ENCODE assay signal across 8 mouse cellular contexts in genomic region chr11:5421506-5422251, GRCm38 (mm10). TPM values are rescaled to one million over a fixed set of nuclear protein-coding genes. Genes with fewer than 3 reads are reported as not detected.
DNase-seq lines count a peak whose midpoint lies in the region; ATAC-seq and TF ChIP-seq lines count a peak whose summit lies in the region.

No protein-coding gene starts in this region.

- 8% methylated on average over 4 of the region's 4 CpGs for WGBS in intestine, embryonic 14.5 days
- WGBS in intestine, postnatal 0 days: 15% methylated on average over 4 of the region's 4 CpGs
- WGBS in stomach, embryonic 16.5 days: 13% methylated on average over 4 of the region's 4 CpGs
- 66% methylated on average over 4 of the region's 4 CpGs for WGBS in midbrain, embryonic 14.5 days

- peaks cover 33% of the 10 kb centered on the region for H3K4me1 ChIP-seq in intestine, embryonic 14.5 days (replicated peaks; ENCODE audit: control insufficient read depth, insufficient read depth, low read length)
- no peaks in the 10 kb centered on the region for H3K4me1 ChIP-seq in intestine, postnatal 0 days (replicated peaks; ENCODE audit: control insufficient read depth, insufficient read depth, low read length)
- peaks cover 30% of the 10 kb centered on the region; the same call in 1 of the 2 replicates for H3K4me1 ChIP-seq in stomach, embryonic 16.5 days (ENCODE audit: control insufficient read depth, insufficient read depth, low read length)
- H3K4me1 ChIP-seq in midbrain, embryonic 14.5 days (ENCODE audit: control insufficient read depth, insufficient read depth, low read length): no peaks in the 10 kb centered on the region

- ATAC-seq in intestine, embryonic 14.5 days (replicated peaks; ENCODE audit: low FRiP score, low TSS enrichment, low read depth): 0 out of 2 replicates have a peak, but pooled peaks have one; percentile 47
- ATAC-seq in intestine, postnatal 0 days: no peak
- ATAC-seq in stomach, embryonic 16.5 days (ENCODE audit: insufficient read depth, low FRiP score): peak; percentile 73; the same call in 1 of the 2 replicates
- no peak for ATAC-seq in midbrain, embryonic 14.5 days (ENCODE audit: low FRiP score, low TSS enrichment)

- H3K4me2 ChIP-seq in intestine, embryonic 14.5 days (ENCODE audit: low read length): no peak overlapping the region
- no peak overlapping the region for H3K4me2 ChIP-seq in intestine, postnatal 0 days (replicated peaks; ENCODE audit: low read depth)
- H3K4me2 ChIP-seq in stomach, embryonic 16.5 days (ENCODE audit: low read depth, low read length): no peak overlapping the region
- no peak overlapping the region for H3K4me2 ChIP-seq in midbrain, embryonic 14.5 days (ENCODE audit: low read length)

- no peak for DNase-seq in intestine, embryonic 14.5 days (ENCODE audit: low spot score)
- peak; percentile 80 for DNase-seq in brain, embryonic 14.5 days (ENCODE audit: low read depth)
- peak; percentile 77 for DNase-seq in heart, adult 8-10 months (ENCODE audit: low spot score)
- DNase-seq in layer of hippocampus, adult 9-10 months (ENCODE audit: low spot score): peak; percentile 26
- no peak for DNase-seq in thymus, postnatal 10 days (ENCODE audit: low spot score in 2 of 2)
- no peak for DNase-seq in midbrain, embryonic 14.5 days

- no peaks in the 10 kb centered on the region for H3K9me3 ChIP-seq in intestine, embryonic 14.5 days (ENCODE audit: control insufficient read depth, low read length)
- H3K9me3 ChIP-seq in intestine, postnatal 0 days (ENCODE audit: control insufficient read depth): no peaks in the 10 kb centered on the region
- H3K9me3 ChIP-seq in stomach, embryonic 16.5 days (replicated peaks; ENCODE audit: control insufficient read depth, low read length): no peaks in the 10 kb centered on the region
- no peaks in the 10 kb centered on the region for H3K9me3 ChIP-seq in midbrain, embryonic 14.5 days (ENCODE audit: control insufficient read depth, low read length)

- peak overlapping the region; percentile 33; the same call in 1 of the 2 replicates for H3K27ac ChIP-seq in intestine, embryonic 14.5 days (ENCODE audit: low read depth)
- H3K27ac ChIP-seq in intestine, postnatal 0 days (ENCODE audit: low read depth, low read length): no peak overlapping the region
- peak overlapping the region; percentile 64 for H3K27ac ChIP-seq in stomach, embryonic 16.5 days (ENCODE audit: low read length)
- no peak overlapping the region for H3K27ac ChIP-seq in midbrain, embryonic 14.5 days (replicated peaks; ENCODE audit: low read depth, low read length)

- TF ChIP-seq POLR2A in brain, embryonic 14.5 days (IDR thresholded peaks at IDR 0.05; ENCODE audit: borderline replicate concordance, extremely low read depth, insufficient read depth, insufficient read length, poor library complexity, severe bottlenecking): no peak

- TF ChIP-seq CTCF in intestine, postnatal 0 days (IDR thresholded peaks at IDR 0.05; ENCODE audit: low read depth): no peak
- TF ChIP-seq CTCF in brain, embryonic 14.5 days (IDR thresholded peaks at IDR 0.05; ENCODE audit: borderline replicate concordance, extremely low read depth, insufficient read depth, insufficient read length): no peak

- H3K4me3 ChIP-seq in intestine, embryonic 14.5 days (ENCODE audit: low read depth, low read length): no peak overlapping the region
- no peak overlapping the region for H3K4me3 ChIP-seq in intestine, postnatal 0 days (ENCODE audit: low read depth, low read length)
- H3K4me3 ChIP-seq in stomach, embryonic 16.5 days (replicated peaks; ENCODE audit: low read length): no peak overlapping the region
- no peak overlapping the region for H3K4me3 ChIP-seq in midbrain, embryonic 14.5 days (replicated peaks; ENCODE audit: low read depth, low read length)

- H3K27me3 ChIP-seq in intestine, embryonic 14.5 days (replicated peaks; ENCODE audit: control insufficient read depth, insufficient read depth, low read length): no peaks in the 10 kb centered on the region
- no peaks in the 10 kb centered on the region for H3K27me3 ChIP-seq in intestine, postnatal 0 days (replicated peaks; ENCODE audit: control insufficient read depth, insufficient read depth, low read length)
- H3K27me3 ChIP-seq in stomach, embryonic 16.5 days (ENCODE audit: control insufficient read depth, insufficient read depth, low read length): no peaks in the 10 kb centered on the region
- no peaks in the 10 kb centered on the region for H3K27me3 ChIP-seq in midbrain, embryonic 14.5 days (ENCODE audit: control insufficient read depth, insufficient read depth, low read length)

- H3K9ac ChIP-seq in intestine, embryonic 14.5 days (ENCODE audit: low read length): no peak overlapping the region
- no peak overlapping the region for H3K9ac ChIP-seq in intestine, postnatal 0 days (ENCODE audit: low read depth, low read length)
- no peak overlapping the region for H3K9ac ChIP-seq in stomach, embryonic 16.5 days (ENCODE audit: low read length)
- no peak overlapping the region for H3K9ac ChIP-seq in midbrain, embryonic 14.5 days (replicated peaks; ENCODE audit: low read length)

- no peaks in the 10 kb centered on the region for H3K36me3 ChIP-seq in intestine, embryonic 14.5 days (ENCODE audit: control insufficient read depth, insufficient read depth, low read length)
- no peaks in the 10 kb centered on the region for H3K36me3 ChIP-seq in intestine, postnatal 0 days (ENCODE audit: control insufficient read depth, insufficient read depth)
- H3K36me3 ChIP-seq in stomach, embryonic 16.5 days (ENCODE audit: control insufficient read depth, insufficient read depth, low read length): no peaks in the 10 kb centered on the region
- H3K36me3 ChIP-seq in midbrain, embryonic 14.5 days (ENCODE audit: control insufficient read depth, insufficient read depth, low read length): no peaks in the 10 kb centered on the region

RNA-seq across cellular contexts. Expression of gene Znrf3, which starts 23.0 kb away (rescaled TPM):
- polyA plus RNA-seq in intestine, embryonic 14.5 days (2014; fragmentation: Nextera tagmentation; extraction: Ambion mirVana): 12.0 and 12.8 TPM in 2 replicates
- polyA plus RNA-seq in intestine, postnatal 0 days (2015; fragmentation: Nextera tagmentation; extraction: Ambion mirVana): 3.2 and 3.5 TPM in 2 replicates
- polyA plus RNA-seq in brain, embryonic 14.5 days (2012; rRNA removed): 3.4 and 7.5 TPM in 2 replicates
- 1 to 10 TPM; 6.2 to 8.4 (median 7.7) TPM for total RNA-seq in heart, adult 8-10 months (2022)
- 13.3 and 13.9 TPM in 2 replicates for polyA plus RNA-seq in stomach, embryonic 16.5 days (2015; fragmentation: Nextera tagmentation; extraction: Ambion mirVana)
- polyA plus RNA-seq in midbrain, embryonic 14.5 days (2014; fragmentation: Nextera tagmentation; extraction: Ambion mirVana): 7.2 and 7.8 TPM in 2 replicates

Comparison
In these comparisons a context has a peak if more than half of its experiments do, and no peak if none do; other contexts are left out.
1. ATAC-seq: peak in intestine, embryonic 14.5 days (single experiment) and stomach, embryonic 16.5 days (single experiment); none in intestine, postnatal 0 days (single experiment) and midbrain, embryonic 14.5 days (single experiment).
2. H3K27ac ChIP-seq: peak in intestine, embryonic 14.5 days (single experiment) and stomach, embryonic 16.5 days (single experiment); none in intestine, postnatal 0 days (single experiment) and midbrain, embryonic 14.5 days (single experiment).
3. DNase-seq: peak in brain, embryonic 14.5 days (single experiment), heart, adult 8-10 months (single experiment) and layer of hippocampus, adult 9-10 months (single experiment); none in intestine, embryonic 14.5 days (single experiment), thymus, postnatal 10 days (0 of 2) and midbrain, embryonic 14.5 days (single experiment).